Mouse (Mus musculus): Measurements from ENCODE around the gene Dtnb.

Gene Dtnb

DNA sequence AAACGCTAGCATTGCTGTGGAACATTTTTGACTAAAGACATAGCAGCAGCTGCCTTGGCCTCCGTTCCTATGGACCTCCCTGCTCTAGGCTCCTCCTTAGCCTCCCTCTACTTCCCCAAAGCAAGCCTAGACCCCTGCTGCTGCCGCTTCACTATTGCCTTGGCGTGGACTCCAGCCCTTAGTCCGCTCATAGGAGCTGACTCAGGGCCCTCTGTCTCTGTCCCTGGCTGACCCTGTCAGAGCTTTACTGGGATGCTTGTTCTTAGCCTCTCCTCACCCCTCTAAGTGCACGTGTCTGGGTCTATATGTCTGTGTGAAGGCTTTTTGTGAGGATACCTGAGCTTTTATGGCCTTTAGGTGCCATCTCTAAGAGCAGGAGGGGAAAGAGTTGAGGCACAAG is 206.1 kb downstream of the Dtnb start:
- no peak for DNase-seq

DNA sequence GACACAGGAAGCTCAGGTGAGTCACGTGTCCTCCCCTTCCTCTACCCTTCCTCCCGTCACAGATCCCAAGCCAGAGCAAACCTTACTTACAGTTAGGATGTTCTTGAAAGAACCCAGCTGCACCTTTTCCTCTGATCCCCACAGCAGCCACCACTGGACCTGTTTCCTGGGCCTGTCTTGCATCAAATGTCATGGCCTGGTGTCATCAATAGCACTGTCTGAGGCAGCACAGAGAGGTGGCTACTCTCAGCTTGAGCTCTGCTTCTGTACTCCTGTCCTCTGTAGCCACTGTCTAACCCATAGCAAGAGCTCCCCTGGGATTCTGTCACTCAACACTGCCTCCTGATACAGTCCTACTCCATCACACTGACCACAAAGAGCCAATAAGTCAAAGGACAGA is 207.5 kb downstream of the Dtnb start:
- DNase-seq = no peak

DNA sequence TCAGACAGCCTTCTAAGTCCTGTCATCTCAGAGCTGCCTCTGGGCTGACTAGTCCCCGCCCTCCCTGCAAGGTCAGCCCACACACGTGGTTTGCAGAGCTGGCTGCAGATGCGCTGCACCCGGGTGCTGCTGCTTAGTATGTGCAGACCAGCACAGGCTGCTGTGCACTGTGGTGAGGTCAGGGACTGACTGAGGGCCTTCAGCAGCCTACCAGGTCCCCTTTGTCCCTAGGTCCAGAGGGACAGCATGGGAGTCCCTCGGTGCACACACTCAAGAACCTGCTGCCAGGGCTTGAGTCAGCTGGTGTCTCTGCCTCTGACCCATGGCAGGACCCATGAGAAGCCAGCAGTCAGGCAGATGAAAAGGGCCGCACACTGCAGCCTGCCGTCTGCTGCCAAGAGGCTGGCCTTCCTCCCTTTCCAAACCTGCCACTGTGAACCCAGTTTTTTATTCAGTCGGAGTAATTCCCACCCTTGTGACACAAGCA is 208.3 kb downstream of the Dtnb start:
- peak; percentile 60 for DNase-seq

GRCm38 (mm10) chr12:3780931-3781471 is 208.8 kb downstream of the Dtnb start:
- DNase-seq = no peak

GRCm38 (mm10) chr12:3781482-3781881 is 209.3 kb downstream of the Dtnb start:
- DNase-seq = peak; percentile 90 to 92

DNA sequence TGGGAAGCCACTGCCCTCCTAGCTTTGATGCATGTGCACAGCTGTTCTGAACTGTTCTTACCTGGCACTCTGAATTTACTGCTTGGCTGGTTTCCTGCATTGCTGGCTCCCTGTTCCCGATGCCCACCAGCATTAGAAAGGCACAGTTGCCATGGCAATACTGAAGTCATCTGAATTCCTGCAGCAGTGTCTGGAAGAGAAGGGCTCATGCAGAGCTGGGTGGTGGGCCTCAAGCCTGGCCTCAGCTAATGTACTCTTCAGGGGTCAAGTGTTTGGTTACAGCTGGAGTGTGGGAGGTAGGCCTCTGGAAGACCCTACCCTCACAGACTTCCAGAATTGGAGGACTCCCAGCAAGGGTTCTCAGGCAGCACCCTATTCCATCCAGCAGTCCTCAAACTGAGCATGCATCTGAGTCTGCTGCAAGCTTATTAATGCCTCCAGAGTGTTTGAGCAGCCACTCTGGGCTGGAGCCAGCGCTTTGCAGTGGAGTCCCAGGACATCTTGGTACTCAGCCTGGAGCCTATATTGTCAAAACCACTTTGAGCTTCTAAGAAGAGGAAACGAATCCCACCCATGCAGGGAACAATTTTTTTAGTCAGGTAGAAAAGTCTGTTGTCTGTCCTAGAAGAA is 211.1 kb downstream of the Dtnb start:
- DNase-seq = no peak

GRCm38 (mm10) chr12:3784258-3784657 is 212.1 kb downstream of the Dtnb start:
- DNase-seq = no peak

DNA sequence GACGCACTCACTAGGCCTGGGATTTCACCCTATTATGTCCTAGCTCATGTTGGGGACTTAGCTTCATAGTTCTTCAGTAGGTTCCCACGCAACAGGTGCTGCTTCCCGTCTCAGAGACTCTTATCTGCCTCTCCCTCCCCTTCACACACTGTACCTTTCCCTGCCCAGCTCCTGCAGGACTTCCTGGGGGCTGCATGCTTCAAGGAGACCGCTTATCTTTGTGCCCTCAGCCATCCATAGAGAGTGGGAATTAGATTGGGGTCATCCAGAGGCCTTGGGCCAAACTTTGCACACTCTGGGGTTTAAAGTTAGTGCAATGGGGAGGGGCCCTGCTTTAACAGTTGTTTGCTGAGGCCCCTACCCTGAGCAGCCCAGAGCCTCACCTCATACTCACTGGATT is 212.5 kb downstream of the Dtnb start:
- DNase-seq = no peak

DNA sequence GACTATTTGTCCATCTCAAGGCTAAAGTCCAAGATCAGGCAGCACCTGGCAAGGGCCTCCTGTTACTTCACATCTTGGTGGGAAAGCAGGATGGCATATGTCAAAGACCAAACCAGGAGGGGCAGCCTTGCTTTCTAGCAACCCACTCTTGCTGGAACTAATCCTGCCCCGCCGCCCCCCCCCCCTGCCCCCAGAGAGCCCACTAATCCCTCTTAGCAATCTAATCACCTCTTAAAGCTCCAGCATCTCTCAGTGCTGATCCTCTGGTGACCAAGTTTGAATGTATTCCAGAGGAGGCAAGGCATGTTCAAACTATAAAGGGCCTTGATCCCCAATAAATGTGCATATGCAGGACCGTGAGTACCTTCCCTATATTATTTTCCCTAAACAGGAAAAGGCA is 214.9 kb downstream of the Dtnb start:
- DNase-seq = no peak

DNA sequence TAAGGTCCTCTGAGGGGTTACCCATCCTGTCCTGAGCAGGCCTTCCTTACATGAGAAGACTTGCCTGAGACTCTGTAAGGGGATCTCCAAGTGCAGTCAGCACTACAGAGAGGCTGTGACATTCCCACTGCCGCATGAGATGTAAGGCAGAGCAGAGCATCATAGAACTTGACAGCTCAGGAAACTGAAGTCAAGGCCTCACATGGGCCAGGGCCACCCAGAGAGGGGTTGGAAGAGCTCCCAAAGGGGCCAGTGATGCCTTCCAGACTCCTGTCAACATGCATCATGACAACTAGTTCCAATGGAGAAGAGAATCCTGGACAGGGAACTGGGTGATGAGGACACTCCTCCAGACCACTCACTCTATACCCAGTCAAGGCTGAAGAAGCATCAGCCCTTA is 215.4 kb downstream of the Dtnb start:
- no peak for DNase-seq

- peak in 1 of 2 experiments; percentile 25 for DNase-seq
These were observed 216.4 kb downstream of the Dtnb start for GRCm38 (mm10) chr12:3788421-3789051.

DNA sequence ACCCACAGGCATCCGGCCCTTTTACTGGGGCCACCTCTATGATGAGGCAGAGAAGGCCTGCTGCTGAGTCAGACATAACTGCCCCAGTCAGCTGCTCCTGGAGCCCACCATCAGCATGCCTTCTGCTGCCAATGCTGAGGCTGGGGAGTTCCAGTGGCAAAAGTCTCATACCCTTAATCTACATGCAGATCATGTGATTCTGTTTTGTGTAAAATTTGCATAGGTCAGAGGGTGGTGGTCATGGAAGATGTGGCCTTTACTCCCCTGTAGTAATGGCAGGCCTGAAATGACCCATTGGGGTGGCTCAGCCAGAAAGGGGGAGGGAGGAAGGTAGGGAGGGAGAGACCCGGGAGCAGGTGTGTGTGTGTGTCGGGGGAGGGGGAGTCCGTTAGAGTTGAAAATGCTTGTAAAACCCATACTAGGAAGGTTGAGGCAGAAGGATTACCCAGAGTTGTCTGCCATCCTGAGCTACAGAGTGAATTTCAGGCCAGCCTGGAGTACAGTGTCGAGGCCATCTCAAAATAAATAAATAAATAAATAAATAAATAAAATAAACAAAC is 217.5 kb downstream of the Dtnb start:
- no peak for DNase-seq

DNA sequence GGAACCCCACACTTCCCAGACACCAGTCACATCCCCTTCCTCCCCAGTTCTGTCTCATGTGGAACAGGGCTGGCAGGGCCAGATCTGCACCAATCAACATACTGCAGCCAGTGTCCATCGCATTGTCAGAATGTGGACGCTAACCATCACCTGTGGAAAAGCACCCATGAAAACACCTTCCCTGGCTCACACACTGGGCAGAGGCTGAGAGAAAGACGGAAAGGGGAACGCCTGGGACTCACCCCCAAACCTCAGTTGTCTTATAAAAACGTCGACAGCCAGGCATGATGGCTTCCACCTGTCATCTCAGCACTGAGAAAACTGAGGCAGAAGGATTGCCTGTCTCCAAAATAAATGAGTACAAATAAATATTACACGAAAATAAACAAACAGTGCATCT is 219.1 kb downstream of the Dtnb start:
- DNase-seq = no peak

DNA sequence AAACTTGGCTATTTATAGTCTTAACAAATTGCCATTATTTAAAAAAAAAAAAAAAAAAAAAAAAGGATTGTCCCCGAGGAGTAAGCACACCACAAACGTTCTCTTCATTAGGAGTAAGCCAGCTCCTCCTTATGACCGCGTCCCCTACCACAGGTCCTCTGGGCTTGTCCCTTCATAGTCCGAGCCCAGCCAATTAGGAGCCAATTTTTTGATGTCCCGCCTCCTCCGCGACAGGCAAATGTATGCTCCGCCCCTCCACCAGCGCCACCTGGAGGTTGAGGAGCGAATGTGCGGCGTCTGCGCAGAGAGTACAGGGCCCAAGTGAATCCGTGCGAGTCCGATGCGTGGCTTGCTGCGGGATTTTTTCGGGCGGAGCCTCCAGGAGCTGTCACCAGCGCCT is 219.6 kb downstream of the Dtnb start:
- DNase-seq = peak; percentile 94 to 96

- DNase-seq = no peak
These were observed 220.1 kb downstream of the Dtnb start for GRCm38 (mm10) chr12:3792248-3792647.

- DNase-seq = no peak
These were observed 223.4 kb downstream of the Dtnb start for GRCm38 (mm10) chr12:3795569-3795968.

DNA sequence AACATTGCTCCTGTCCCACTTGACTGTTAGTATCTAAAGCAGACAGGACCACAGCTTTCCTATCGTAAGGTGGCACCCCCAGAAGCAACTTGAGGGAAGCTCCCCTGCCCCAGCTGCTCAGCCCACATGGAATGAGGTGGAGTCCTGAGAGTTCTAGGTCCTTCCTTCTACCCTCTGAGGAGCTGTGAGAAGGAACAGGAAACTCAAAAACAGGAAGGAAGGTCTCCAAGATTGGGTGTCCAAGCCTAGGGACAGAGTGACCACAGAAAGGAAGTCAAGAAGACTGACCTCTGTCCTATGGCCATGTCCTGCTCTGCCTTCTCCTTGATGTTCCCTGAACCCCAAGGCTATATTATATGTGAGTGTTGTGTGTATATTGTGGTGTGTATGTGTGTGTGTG is 227.4 kb downstream of the Dtnb start:
- no peak for DNase-seq

DNA sequence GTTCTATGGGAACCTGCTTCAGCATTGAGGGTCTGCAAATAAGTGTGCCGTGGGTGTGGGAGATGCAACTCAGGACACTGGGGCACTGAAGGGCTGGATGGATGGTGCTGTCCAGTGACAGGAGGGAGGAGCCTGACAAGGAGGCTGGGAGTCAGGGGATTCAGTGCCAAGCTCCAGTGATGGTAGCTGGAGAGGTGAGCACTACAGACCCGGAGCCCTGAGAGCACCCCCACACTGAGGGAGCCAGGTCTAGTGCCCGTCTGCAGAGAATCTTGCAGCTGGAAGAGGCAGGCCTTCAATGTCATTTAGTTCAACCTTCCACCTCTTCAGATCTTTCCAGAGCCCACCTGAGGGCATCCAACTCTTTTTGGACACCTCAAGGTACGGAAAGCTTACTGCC is 233.7 kb downstream of the Dtnb start, which contains the start of gene Dnmt3a:
TSS of gene Dnmt3a (plus strand) at position 156 of the 400 bp plus-strand sequence.
- DNase-seq = no peak

- DNase-seq = peak; percentile 80 to 85
These were observed 234.1 kb downstream of the Dtnb start for GRCm38 (mm10) chr12:3806271-3806684.

- peak; percentile 74 to 81 for DNase-seq
These were observed 234.7 kb downstream of the Dtnb start for GRCm38 (mm10) chr12:3806703-3807547.

DNA sequence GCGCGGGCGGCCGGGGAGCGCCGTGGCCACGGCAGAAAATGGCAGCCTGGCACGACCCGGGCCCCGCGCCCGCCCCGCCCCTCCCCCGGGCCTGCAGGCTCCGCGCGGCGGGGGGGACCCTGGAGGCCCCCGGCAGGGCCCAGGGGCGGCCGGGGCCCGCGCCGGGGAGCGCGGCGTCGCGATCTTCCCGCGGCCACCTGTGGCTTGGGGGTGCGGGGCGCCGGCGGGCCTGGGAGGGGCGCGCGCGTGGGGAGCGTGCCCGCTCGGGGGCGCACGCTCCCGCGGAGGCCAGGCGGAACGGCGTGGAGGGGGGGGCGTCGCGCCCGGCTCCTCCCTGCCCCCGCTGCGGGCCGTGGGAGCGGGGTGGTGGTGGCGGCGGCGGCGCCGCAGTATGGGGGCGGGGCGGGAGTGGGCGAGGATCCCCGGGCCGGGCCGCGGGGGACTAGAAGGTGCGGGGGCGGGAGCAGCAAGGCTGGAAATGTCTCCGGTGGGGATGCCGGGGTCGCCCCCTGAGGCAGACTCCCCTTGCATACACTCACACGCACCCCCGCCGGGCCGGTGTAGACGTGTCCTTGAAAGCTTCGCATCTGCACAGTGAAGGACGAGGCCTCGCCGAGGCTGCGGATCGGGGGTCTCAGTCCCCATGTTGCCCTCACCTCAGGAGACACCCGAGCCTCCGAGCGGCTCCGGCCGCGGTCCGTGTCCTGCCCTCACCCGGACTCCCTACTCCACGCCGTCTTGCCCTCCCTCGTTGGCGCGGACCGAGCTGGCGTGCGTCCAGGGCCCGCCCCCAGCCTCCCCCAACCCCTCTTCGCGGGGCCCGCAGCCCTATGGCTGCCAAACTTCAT is 235.6 kb downstream of the Dtnb start:
- DNase-seq = peak; percentile 56 to 63

DNA sequence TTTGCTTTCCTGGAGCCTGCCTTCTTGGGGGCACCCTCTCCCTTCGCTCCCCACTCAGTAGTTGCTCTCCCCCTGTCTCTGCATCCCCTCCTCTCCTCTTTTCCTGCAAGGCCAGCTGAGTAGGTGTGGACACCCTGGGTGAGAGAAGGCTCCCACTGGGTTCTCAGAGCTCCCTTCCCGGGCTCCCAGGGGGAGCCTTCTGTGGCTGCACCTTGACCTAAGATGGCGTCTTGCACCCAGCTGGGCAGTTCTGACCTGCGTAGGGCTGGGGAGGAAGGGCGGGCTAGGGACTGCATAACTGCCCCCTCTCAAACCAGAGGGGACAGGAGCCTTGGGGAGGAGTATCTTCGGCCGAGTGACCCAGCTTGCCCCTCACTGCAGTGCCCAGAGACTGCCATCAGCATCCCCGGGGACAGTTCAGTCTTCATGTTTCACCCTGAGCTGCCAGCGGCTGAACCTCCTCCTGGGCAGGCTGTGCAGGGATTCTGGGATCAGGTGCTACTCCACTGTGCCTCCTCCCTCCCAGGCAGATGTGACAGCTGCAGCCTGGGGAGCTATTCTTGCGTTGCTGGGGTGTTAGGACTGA is 236.3 kb downstream of the Dtnb start:
- no peak for DNase-seq

Measured in lung, adult 18-20 months (tissue).